10 mouse cellular contexts compared by ENCODE assay signal in the genomic region with DNA sequence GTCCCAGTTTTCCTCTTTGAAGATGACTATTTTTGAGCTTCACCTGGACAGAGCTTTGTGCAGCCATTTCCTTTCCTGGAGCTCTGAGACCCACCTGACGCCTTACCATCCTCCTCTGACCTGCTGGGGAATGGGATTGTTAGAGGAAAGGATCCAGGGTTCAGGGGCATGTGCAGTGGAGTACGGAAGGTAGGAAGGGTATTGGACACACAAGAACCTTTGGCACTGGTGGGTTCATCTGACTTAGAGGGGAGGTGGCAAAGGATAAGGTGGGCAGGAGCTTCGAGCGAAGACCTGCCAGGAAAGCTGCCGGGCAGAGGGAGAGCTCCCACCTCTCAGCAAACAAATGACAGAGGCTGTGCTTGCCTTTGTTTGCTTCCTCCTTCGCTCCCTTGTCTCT. TPM values are rescaled to one million over a fixed set of nuclear protein-coding genes. Genes with fewer than 3 reads are reported as not detected.
DNase-seq lines count a peak whose midpoint lies in the region; ATAC-seq lines count a peak whose summit lies in the region.
"Had no signal": no experiment of that assay in that cellular context is flagged by ENCODE, and none has a peak within 500 bp of the region (broad histone marks: within the 10 kb centered on the region; RNA-seq: fewer than 3 reads in every experiment).

No protein-coding gene starts in this region.

- peaks cover 56% of the 10 kb centered on the region for H3K27me3 ChIP-seq in kidney, embryonic 15.5 days
- H3K27me3 ChIP-seq in forebrain, embryonic 11.5 days (ENCODE audit: control insufficient read depth, insufficient read depth, low read length) = peaks cover 44% of the 10 kb centered on the region
- peaks cover 38% of the 10 kb centered on the region for H3K27me3 ChIP-seq in intestine, embryonic 14.5 days (replicated peaks; ENCODE audit: control insufficient read depth, insufficient read depth, low read length)
- peaks cover 50% of the 10 kb centered on the region for H3K27me3 ChIP-seq in neural tube, embryonic 13.5 days

- H3K27ac ChIP-seq in kidney, embryonic 15.5 days = no peak overlapping the region
- no peak overlapping the region for H3K27ac ChIP-seq in forebrain, embryonic 11.5 days (ENCODE audit: low read depth, low read length)
- no peak overlapping the region for H3K27ac ChIP-seq in intestine, embryonic 14.5 days (ENCODE audit: low read depth)
- H3K27ac ChIP-seq in neural tube, embryonic 13.5 days (replicated peaks) = peak overlapping the region; percentile 95

- no peak overlapping the region for H3K9ac ChIP-seq in kidney, embryonic 15.5 days
- H3K9ac ChIP-seq in forebrain, embryonic 11.5 days (ENCODE audit: low read length) = peak overlapping the region; percentile 79
- H3K9ac ChIP-seq in intestine, embryonic 14.5 days (ENCODE audit: low read length) = no peak overlapping the region
- H3K9ac ChIP-seq in neural tube, embryonic 13.5 days = peak overlapping the region; percentile 90

- ATAC-seq in kidney, embryonic 15.5 days (replicated peaks; ENCODE audit: low FRiP score) = no peak
- no peak for ATAC-seq in forebrain, embryonic 11.5 days (replicated peaks; ENCODE audit: low FRiP score)
- ATAC-seq in intestine, embryonic 14.5 days (replicated peaks; ENCODE audit: low FRiP score, low TSS enrichment, low read depth) = no peak
- no peak for ATAC-seq in neural tube, embryonic 13.5 days (ENCODE audit: low read depth)
- ATAC-seq in erythroblast, adult 5-6 weeks (replicated peaks; ENCODE audit: low FRiP score, poor library complexity, severe bottlenecking) = no peak

- H3K36me3 ChIP-seq in kidney, embryonic 15.5 days = no peaks in the 10 kb centered on the region
- H3K36me3 ChIP-seq in forebrain, embryonic 11.5 days (ENCODE audit: control insufficient read depth, insufficient read depth, low read length) = no peaks in the 10 kb centered on the region
- no peaks in the 10 kb centered on the region for H3K36me3 ChIP-seq in intestine, embryonic 14.5 days (ENCODE audit: control insufficient read depth, insufficient read depth, low read length)
- 0 out of 2 replicates have a peak, but pooled peaks cover 2% of the 10 kb centered on the region for H3K36me3 ChIP-seq in neural tube, embryonic 13.5 days

- DNase-seq in kidney, postnatal 10 days = no peak
- no peak for DNase-seq in forebrain, embryonic 11.5 days (ENCODE audit: low spot score)
- no peak for DNase-seq in intestine, embryonic 14.5 days (ENCODE audit: low spot score)
- DNase-seq in right cerebral cortex, adult 18-20 months = no peak
- no peak for DNase-seq in ovary, postnatal 36 days (ENCODE audit: low spot score)
- DNase-seq: lung, postnatal 14 days had no signal

- peak overlapping the region; percentile 57; the same call in 1 of the 2 replicates for H3K4me3 ChIP-seq in kidney, embryonic 15.5 days (replicated peaks)
- H3K4me3 ChIP-seq in forebrain, embryonic 11.5 days (ENCODE audit: low read depth, low read length) = peak overlapping the region; percentile 58
- H3K4me3 ChIP-seq in intestine, embryonic 14.5 days (ENCODE audit: low read depth, low read length) = peak overlapping the region; percentile 51; the same call in 1 of the 2 replicates
- peak overlapping the region; percentile 66 for H3K4me3 ChIP-seq in neural tube, embryonic 13.5 days

- H3K4me2 ChIP-seq in kidney, embryonic 15.5 days = peak overlapping the region; percentile 97
- H3K4me2 ChIP-seq in forebrain, embryonic 11.5 days (ENCODE audit: low read depth, low read length, severe bottlenecking) = peak overlapping the region; percentile 97
- H3K4me2 ChIP-seq in intestine, embryonic 14.5 days (ENCODE audit: low read length) = peak overlapping the region; percentile 77
- H3K4me2 ChIP-seq in neural tube, embryonic 13.5 days = peak overlapping the region; percentile 79

- H3K9me3 ChIP-seq in kidney, embryonic 15.5 days (replicated peaks) = 0 out of 2 replicates have a peak, but pooled peaks cover 2% of the 10 kb centered on the region
- H3K9me3 ChIP-seq in forebrain, embryonic 11.5 days (ENCODE audit: control insufficient read depth, low read length) = no peaks in the 10 kb centered on the region
- no peaks in the 10 kb centered on the region for H3K9me3 ChIP-seq in intestine, embryonic 14.5 days (ENCODE audit: control insufficient read depth, low read length)
- H3K9me3 ChIP-seq in neural tube, embryonic 13.5 days = no peaks in the 10 kb centered on the region

- 37% methylated on average over 6 of the region's 6 CpGs for WGBS in kidney, embryonic 15.5 days
- WGBS in forebrain, embryonic 11.5 days = 19% methylated on average over 6 of the region's 6 CpGs
- 38% methylated on average over 6 of the region's 6 CpGs for WGBS in intestine, embryonic 14.5 days
- 19% methylated on average over 6 of the region's 6 CpGs for WGBS in neural tube, embryonic 13.5 days

- H3K4me1 ChIP-seq in kidney, embryonic 15.5 days = peaks cover 36% of the 10 kb centered on the region
- H3K4me1 ChIP-seq in forebrain, embryonic 11.5 days (replicated peaks; ENCODE audit: control insufficient read depth, insufficient read depth, low read length) = peaks cover 9% of the 10 kb centered on the region; the same call in 1 of the 2 replicates
- H3K4me1 ChIP-seq in intestine, embryonic 14.5 days (replicated peaks; ENCODE audit: control insufficient read depth, insufficient read depth, low read length) = 0 out of 2 replicates have a peak, but pooled peaks cover 3% of the 10 kb centered on the region
- H3K4me1 ChIP-seq in neural tube, embryonic 13.5 days (replicated peaks) = peaks cover 61% of the 10 kb centered on the region

RNA-seq across cellular contexts. Expression of a gene that starts 0.8 kb away (rescaled TPM):
- polyA plus RNA-seq in kidney, embryonic 15.5 days (2015; fragmentation: Nextera tagmentation; extraction: Ambion mirVana) = 9.0 and 9.2 TPM in 2 replicates
- polyA plus RNA-seq in forebrain, embryonic 11.5 days (2014; fragmentation: Nextera tagmentation; extraction: Ambion mirVana) = 11.3 and 15.6 TPM in 2 replicates
- 9.6 and 11.3 TPM in 2 replicates for polyA plus RNA-seq in intestine, embryonic 14.5 days (2014; fragmentation: Nextera tagmentation; extraction: Ambion mirVana)
- polyA plus RNA-seq in neural tube, embryonic 13.5 days (2015; fragmentation: Nextera tagmentation; extraction: Ambion mirVana) = 94.0 and 113 TPM in 2 replicates
- not detected in 2 replicates for total RNA-seq in erythroblast, adult 5-6 weeks (2015; ENCODE audit: low replicate concordance)
- total RNA-seq in erythroblast, adult 5-6 weeks (2017; ENCODE audit: low replicate concordance) = not detected in 2 replicates
- total RNA-seq: hematopoietic stem cell, adult 5-6 weeks had no signal

RNA-seq across cellular contexts. Expression of a gene that starts 18.1 kb away (rescaled TPM):
- 39.2 and 42.4 TPM in 2 replicates for polyA plus RNA-seq in kidney, embryonic 15.5 days (2015; fragmentation: Nextera tagmentation; extraction: Ambion mirVana)
- 48.0 and 56.0 TPM in 2 replicates for polyA plus RNA-seq in forebrain, embryonic 11.5 days (2014; fragmentation: Nextera tagmentation; extraction: Ambion mirVana)
- polyA plus RNA-seq in intestine, embryonic 14.5 days (2014; fragmentation: Nextera tagmentation; extraction: Ambion mirVana) = 26.3 and 32.4 TPM in 2 replicates
- 51.2 and 51.6 TPM in 2 replicates for polyA plus RNA-seq in neural tube, embryonic 13.5 days (2015; fragmentation: Nextera tagmentation; extraction: Ambion mirVana)
- total RNA-seq in erythroblast, adult 5-6 weeks (2015; ENCODE audit: low replicate concordance) = 1.7 and 5.8 TPM in 2 replicates
- 2.8 TPM in 2 replicates for total RNA-seq in erythroblast, adult 5-6 weeks (2017; ENCODE audit: low replicate concordance)

RNA-seq across cellular contexts. Expression of a gene that starts 18.2 kb away (rescaled TPM):
- 232 and 236 TPM in 2 replicates for polyA plus RNA-seq in kidney, embryonic 15.5 days (2015; fragmentation: Nextera tagmentation; extraction: Ambion mirVana)
- 190 and 204 TPM in 2 replicates for polyA plus RNA-seq in forebrain, embryonic 11.5 days (2014; fragmentation: Nextera tagmentation; extraction: Ambion mirVana)
- polyA plus RNA-seq in intestine, embryonic 14.5 days (2014; fragmentation: Nextera tagmentation; extraction: Ambion mirVana) = 244 and 251 TPM in 2 replicates
- 211 and 216 TPM in 2 replicates for polyA plus RNA-seq in neural tube, embryonic 13.5 days (2015; fragmentation: Nextera tagmentation; extraction: Ambion mirVana)
- total RNA-seq in erythroblast, adult 5-6 weeks (2015; ENCODE audit: low replicate concordance) = 36.2 and 37.3 TPM in 2 replicates
- total RNA-seq in erythroblast, adult 5-6 weeks (2017; ENCODE audit: low replicate concordance) = 28.0 and 29.0 TPM in 2 replicates

RNA-seq across cellular contexts. Expression of a gene that starts 39.5 kb away (rescaled TPM):
- 208 and 225 TPM in 2 replicates for polyA plus RNA-seq in kidney, embryonic 15.5 days (2015; fragmentation: Nextera tagmentation; extraction: Ambion mirVana)
- polyA plus RNA-seq in forebrain, embryonic 11.5 days (2014; fragmentation: Nextera tagmentation; extraction: Ambion mirVana) = 247 and 256 TPM in 2 replicates
- polyA plus RNA-seq in intestine, embryonic 14.5 days (2014; fragmentation: Nextera tagmentation; extraction: Ambion mirVana) = 311 TPM in 2 replicates
- 257 and 263 TPM in 2 replicates for polyA plus RNA-seq in neural tube, embryonic 13.5 days (2015; fragmentation: Nextera tagmentation; extraction: Ambion mirVana)
- total RNA-seq in erythroblast, adult 5-6 weeks (2015; ENCODE audit: low replicate concordance) = 61.7 and 91.3 TPM in 2 replicates
- total RNA-seq in erythroblast, adult 5-6 weeks (2017; ENCODE audit: low replicate concordance) = 37.2 and 37.7 TPM in 2 replicates

RNA-seq across cellular contexts. Expression of a gene that starts 53.7 kb away (rescaled TPM):
- polyA plus RNA-seq in kidney, embryonic 15.5 days (2015; fragmentation: Nextera tagmentation; extraction: Ambion mirVana) = 104 and 107 TPM in 2 replicates
- 119 TPM in 2 replicates for polyA plus RNA-seq in forebrain, embryonic 11.5 days (2014; fragmentation: Nextera tagmentation; extraction: Ambion mirVana)
- polyA plus RNA-seq in intestine, embryonic 14.5 days (2014; fragmentation: Nextera tagmentation; extraction: Ambion mirVana) = 70.6 and 73.7 TPM in 2 replicates
- 104 and 112 TPM in 2 replicates for polyA plus RNA-seq in neural tube, embryonic 13.5 days (2015; fragmentation: Nextera tagmentation; extraction: Ambion mirVana)
- total RNA-seq in erythroblast, adult 5-6 weeks (2015; ENCODE audit: low replicate concordance) = 23.8 and 25.4 TPM in 2 replicates
- total RNA-seq in erythroblast, adult 5-6 weeks (2017; ENCODE audit: low replicate concordance) = 31.9 and 38.8 TPM in 2 replicates

Comparison
In these comparisons a context has a peak if more than half of its experiments do, and no peak if none do; other contexts are left out.
1. H3K9ac ChIP-seq: peak in forebrain, embryonic 11.5 days (single experiment) and neural tube, embryonic 13.5 days (single experiment); none in kidney, embryonic 15.5 days (single experiment) and intestine, embryonic 14.5 days (single experiment).
2. Peak in every context shown above with its lines, with median percentiles within 50 percentile points of each other: H3K4me2 ChIP-seq and H3K4me3 ChIP-seq.